Mouse (Mus musculus) CH12.LX (cell line): ENCODE data around the gene Lnx1. TPM values are rescaled to one million over a fixed set of nuclear protein-coding genes. Genes with fewer than 3 reads are reported as not detected.

Source experiments
- DNase-seq: peaks from one replicate; pipeline ENCODE4 v3.0.0-alpha.2; 2013; ENCODE audit errors: extremely low read depth
- H3K27ac ChIP-seq: 2 replicates; pipeline ENCODE4 v1.5.1; 2012; ENCODE audit warnings: low read depth, mild to moderate bottlenecking, control low read depth, moderate library complexity; ENCODE audit not compliant: insufficient read depth
- H3K27me3 ChIP-seq: replicated peaks from 2 replicates; pipeline ENCODE3; 2012; ENCODE audit warnings: inconsistent platforms
- H3K36me3 ChIP-seq, 2 experiments: replicated peaks in 1 of 2; 2 replicates each; pipeline versions ENCODE3 to v1.6.1; 2012; ENCODE audit warnings: inconsistent platforms in 1 of 2, low read length in 1 of 2, mild to moderate bottlenecking in 1 of 2, mixed read lengths in 1 of 2, moderate library complexity in 1 of 2; ENCODE audit not compliant: control insufficient read depth in 1 of 2, insufficient read depth in 1 of 2
- H3K4me1 ChIP-seq, 2 experiments: 2 replicates each; pipeline ENCODE4 v1.6.1; 2012; ENCODE audit warnings: inconsistent platforms in 1 of 2, moderate library complexity in 1 of 2; ENCODE audit not compliant: insufficient read depth in 2 of 2, control insufficient read depth in 1 of 2
- H3K4me2 ChIP-seq: 2 replicates; pipeline ENCODE4 v1.6.1; 2012; ENCODE audit warnings: low read depth, mild to moderate bottlenecking, control low read depth; ENCODE audit not compliant: poor library complexity, insufficient read depth, severe bottlenecking
- H3K4me3 ChIP-seq, 3 experiments: fragments of 150-350 bp in 1 of 3; sonication (generic) in 1 of 3; replicated peaks in 1 of 3; 2 replicates each; pipeline versions ENCODE3 to v1.5.1; 2011 to 2012; ENCODE audit warnings: low read depth in 2 of 3, low read length in 2 of 3, mild to moderate bottlenecking in 2 of 3, moderate library complexity in 2 of 3, control low read depth in 1 of 3, improper control_type of control experiment in 1 of 3, inconsistent platforms in 1 of 3, mixed read lengths in 1 of 3; ENCODE audit not compliant: poor library complexity in 1 of 3
- H3K79me2 ChIP-seq: replicated peaks from 2 replicates; pipeline ENCODE4 v1.6.1; 2012; ENCODE audit warnings: mild to moderate bottlenecking, moderate library complexity; ENCODE audit not compliant: control insufficient read depth, poor library complexity, insufficient read depth, severe bottlenecking; ENCODE audit errors: extremely low read depth
- H3K9ac ChIP-seq: 2 replicates; pipeline ENCODE4 v1.6.1; 2012; ENCODE audit warnings: low read depth, mild to moderate bottlenecking, control low read depth, moderate library complexity; ENCODE audit not compliant: insufficient read depth
- H3K9me3 ChIP-seq: replicated peaks from 2 replicates; pipeline ENCODE3; 2012; ENCODE audit warnings: low read length, inconsistent platforms, mixed read lengths
- BHLHE40 ChIP-seq: IDR thresholded peaks from 2 replicates; pipeline ENCODE4 v1.6.1; 2011; ENCODE audit warnings: mild to moderate bottlenecking, low read depth, low read length, improper control_type of control experiment
- CHD1 ChIP-seq: IDR thresholded peaks from 2 replicates; pipeline ENCODE4 v1.6.1; 2012; ENCODE audit warnings: low read depth, low read length, improper control_type of control experiment, inconsistent platforms
- CTCF ChIP-seq, 2 experiments: IDR thresholded peaks in 1 of 2; conservative IDR thresholded peaks in 1 of 2; 2 replicates each; pipeline ENCODE4 v1.5.1; 2011 to 2012; ENCODE audit warnings: low read depth in 2 of 2, low read length in 2 of 2, improper control_type of control experiment in 1 of 2, inconsistent platforms in 1 of 2, mild to moderate bottlenecking in 1 of 2, moderate library complexity in 1 of 2
- E2F4 ChIP-seq: IDR thresholded peaks from 2 replicates; pipeline ENCODE4 v1.6.1; 2011; ENCODE audit warnings: low read depth, low read length, improper control_type of control experiment; ENCODE audit not compliant: insufficient replicate concordance
- EP300 ChIP-seq: IDR thresholded peaks from 2 replicates; pipeline ENCODE4 v1.6.1; 2011; ENCODE audit warnings: low read length, improper control_type of control experiment
- GABPA ChIP-seq: IDR thresholded peaks from 2 replicates; pipeline ENCODE4 v1.6.1; 2012; ENCODE audit warnings: low read depth, low read length, improper control_type of control experiment, inconsistent platforms; ENCODE audit not compliant: insufficient replicate concordance
- HCFC1 ChIP-seq: IDR thresholded peaks from 2 replicates; pipeline ENCODE4 v1.6.1; 2012; ENCODE audit warnings: low read depth, mild to moderate bottlenecking, inconsistent platforms, low read length, improper control_type of control experiment
- IRF4 ChIP-seq: IDR thresholded peaks from 2 replicates; pipeline ENCODE4 v1.6.1; 2014; ENCODE audit warnings: low read depth, mild to moderate bottlenecking, inconsistent platforms, low read length, improper control_type of control experiment
- KAT2A ChIP-seq: IDR thresholded peaks from 2 replicates; pipeline ENCODE4 v1.6.1; 2012; ENCODE audit warnings: low read length, improper control_type of control experiment, inconsistent platforms; ENCODE audit not compliant: insufficient replicate concordance
- MAX ChIP-seq: IDR thresholded peaks from 2 replicates; pipeline ENCODE4 v1.6.1; 2011; ENCODE audit warnings: low read length, improper control_type of control experiment
- MAZ ChIP-seq: IDR thresholded peaks from 2 replicates; pipeline ENCODE4 v1.6.1; 2012; ENCODE audit warnings: low read depth, mild to moderate bottlenecking, inconsistent platforms, low read length, improper control_type of control experiment, moderate library complexity
- MEF2A ChIP-seq: IDR thresholded peaks from 2 replicates; pipeline ENCODE4 v1.6.1; 2014; ENCODE audit warnings: low read depth, mild to moderate bottlenecking, inconsistent platforms, low read length, improper control_type of control experiment, borderline replicate concordance
- MXI1 ChIP-seq: IDR thresholded peaks from 2 replicates; pipeline ENCODE4 v1.6.1; 2011; ENCODE audit warnings: mild to moderate bottlenecking, low read depth, low read length, improper control_type of control experiment
- NELFE ChIP-seq: IDR thresholded peaks from 2 replicates; pipeline ENCODE4 v1.6.1; 2011; ENCODE audit warnings: low read depth, low read length, improper control_type of control experiment
- NRF1 ChIP-seq: IDR thresholded peaks from 2 replicates; pipeline ENCODE4 v1.6.1; 2014; ENCODE audit warnings: low read depth, mild to moderate bottlenecking, inconsistent platforms, low read length, improper control_type of control experiment, moderate library complexity
- POLR2AphosphoS2 ChIP-seq: IDR thresholded peaks from 2 replicates; pipeline ENCODE4 v1.6.1; 2011; ENCODE audit warnings: low read depth, low read length, improper control_type of control experiment
- RAD21 ChIP-seq: IDR thresholded peaks from 2 replicates; pipeline ENCODE4 v1.6.1; 2011; ENCODE audit warnings: low read depth, mild to moderate bottlenecking, low read length, improper control_type of control experiment, moderate library complexity
- RCOR1 ChIP-seq: conservative IDR thresholded peaks from 2 replicates; pipeline ENCODE4 v1.6.1; 2012; ENCODE audit warnings: low read depth, mild to moderate bottlenecking, inconsistent platforms, low read length, improper control_type of control experiment
- SIN3A ChIP-seq: IDR thresholded peaks from 2 replicates; pipeline ENCODE4 v1.6.1; 2012; ENCODE audit warnings: low read length, improper control_type of control experiment, inconsistent platforms
- SMC3 ChIP-seq: IDR thresholded peaks from 2 replicates; pipeline ENCODE4 v1.6.1; 2011; ENCODE audit warnings: low read depth, low read length, improper control_type of control experiment
- USF1 ChIP-seq: IDR thresholded peaks from 2 replicates; pipeline ENCODE4 v1.6.1; 2014; ENCODE audit warnings: low read depth, mild to moderate bottlenecking, inconsistent platforms, low read length, improper control_type of control experiment
- USF2 ChIP-seq: conservative IDR thresholded peaks from 2 replicates; pipeline ENCODE4 v1.6.1; 2011; ENCODE audit warnings: low read depth, low read length, improper control_type of control experiment
- ZC3H11A ChIP-seq: IDR thresholded peaks from 2 replicates; pipeline ENCODE4 v1.6.1; 2012; ENCODE audit warnings: low read depth, mild to moderate bottlenecking, inconsistent platforms, low read length, improper control_type of control experiment
- ZKSCAN1 ChIP-seq: IDR thresholded peaks from 2 replicates; pipeline ENCODE4 v1.6.1; 2012; ENCODE audit warnings: low read depth, inconsistent platforms, low read length, improper control_type of control experiment, borderline replicate concordance
- ZNF384 ChIP-seq: IDR thresholded peaks from 2 replicates; pipeline ENCODE4 v1.6.1; 2012; ENCODE audit warnings: low read depth, low read length, improper control_type of control experiment, inconsistent platforms
- dilution Hi-C: fragments of 300-500 bp; cut with MboI; formaldehyde crosslinking; loops from 2 replicates; pipeline ENCODE4 v1.14.3; 2020; ENCODE audit warnings: low sequenced_read_pairs; ENCODE audit not compliant: extremely low pct_unique_long_range_greater_than_20kb, extremely low pct_ligation_motif_present
- in situ Hi-C: fragments of 300-500 bp; cut with MboI; formaldehyde crosslinking; loops from 3 replicates; pipeline ENCODE4 v1.14.3; 2019; ENCODE audit warnings: low sequenced_read_pairs, low pct_ligation_motif_present, low pct_unique_long_range_greater_than_20kb, mixed read lengths
- polyA plus RNA-seq: library from polyadenylated mRNA; unstranded; fragments of >175 nt; gene quantifications from 2 replicates; pipeline ENCODE4 v1.2.1, GENCODE M21; 2012; ENCODE audit warnings: low read depth; ENCODE audit not compliant: insufficient read length
- total RNA-seq, 2 experiments: library from RNA; depleted of rRNA; stranded (reverse); fragments of 300-350 nt in 1 of 2; fragments of >200 nt in 1 of 2; gene quantifications; 2 replicates each; pipeline ENCODE4 v1.2.3; 2012 to 2014

Gene Lnx1
- total and polyA plus RNA-seq, 3 experiments, result 0.08 to 0.26 (median 0.16) TPM

DNA sequence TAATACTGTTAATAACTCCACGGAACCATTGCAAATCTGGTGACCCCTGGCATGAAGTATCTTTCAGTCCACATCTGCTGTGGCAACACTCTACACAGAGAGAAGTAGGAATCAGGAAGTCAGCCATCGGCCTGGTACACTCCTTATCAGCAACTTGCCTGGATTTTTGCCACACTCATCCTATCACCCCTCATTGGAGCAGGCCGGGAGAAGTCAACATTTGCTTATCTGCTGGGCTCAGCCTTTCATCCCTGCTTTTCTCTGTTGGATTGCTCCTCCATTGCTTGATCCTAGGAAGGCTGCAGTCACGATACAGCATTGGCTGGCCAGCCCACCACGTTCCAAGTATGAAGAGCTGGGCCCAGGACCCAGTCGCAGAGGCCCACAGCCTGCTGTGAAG lies 26.9 kb upstream of the Lnx1 start:
- H3K9me3 ChIP-seq, result peaks cover 2% of the 10 kb centered on the region
- no peak overlapping the region for H3K9ac ChIP-seq
- in situ Hi-C loops (no loop called here), dilution Hi-C loops (no loop called here)
- no peaks in the 10 kb centered on the region for H3K79me2 ChIP-seq
- no peaks in the 10 kb centered on the region for H3K27me3 ChIP-seq
- H3K4me1 ChIP-seq, result no peaks in the 10 kb centered on the region
- no peak for TF ChIP-seq KAT2A
- no peak for TF ChIP-seq BHLHE40
- TF ChIP-seq MAZ, result no peak
- no peak for TF ChIP-seq ZC3H11A
- TF ChIP-seq POLR2AphosphoS2, result no peak
- DNase-seq, result no peak
- H3K36me3 ChIP-seq, result no peaks in the 10 kb centered on the region
- H3K4me3 ChIP-seq, result no peak overlapping the region
- H3K27ac ChIP-seq, result no peak overlapping the region
- no peak overlapping the region for H3K4me2 ChIP-seq

DNA sequence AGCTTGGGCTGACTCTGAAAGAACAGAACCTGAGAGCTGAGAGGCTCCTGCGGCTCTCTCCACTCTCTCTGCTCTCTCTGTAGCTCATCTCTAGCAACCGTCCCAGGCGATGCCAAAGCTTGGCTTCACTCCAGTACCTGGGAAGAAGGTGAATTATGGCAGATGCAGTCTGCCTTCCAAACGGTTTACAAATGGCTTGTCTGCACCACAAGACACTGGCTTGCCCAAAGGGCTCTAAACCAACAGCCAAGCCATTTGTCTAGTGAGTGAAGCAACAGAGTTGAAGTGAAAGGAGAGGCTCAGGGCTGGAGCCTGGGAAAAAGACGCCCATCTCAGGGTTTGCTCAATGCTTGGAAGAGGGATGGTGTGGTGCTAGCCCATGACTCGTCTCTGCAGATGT lies 25.5 kb upstream of the Lnx1 start:
- in situ Hi-C loops, result no loop called here

GRCm38 (mm10) chr5:74727319-74727718 lies 24.6 kb upstream of the Lnx1 start:
- Histone ChIP-seq H3K4me1 (no peaks in the 10 kb centered on the region), H3K27ac (no peak overlapping the region), H3K4me2 (no peak overlapping the region), H3K9ac (no peak overlapping the region), H3K79me2 (no peaks in the 10 kb centered on the region), H3K27me3 (no peaks in the 10 kb centered on the region), H3K36me3 (no peaks in the 10 kb centered on the region), H3K9me3 (peaks cover 3% of the 10 kb centered on the region), H3K4me3 (no peak overlapping the region)
- in situ Hi-C loops (no loop called here), dilution Hi-C loops (no loop called here)
- DNase-seq, result no peak
- TF ChIP-seq SMC3 (no peak), E2F4 (no peak), KAT2A (no peak), EP300 (no peak), MXI1 (no peak), HCFC1 (no peak), SIN3A (no peak), ZC3H11A (no peak), USF1 (no peak), ZNF384 (no peak), BHLHE40 (no peak), NRF1 (no peak)

More for the DNA sequence above, 25.5 kb upstream of the Lnx1 start:
- Histone ChIP-seq H3K79me2 (no peaks in the 10 kb centered on the region), H3K9me3 (peaks cover 3% of the 10 kb centered on the region), H3K9ac (no peak overlapping the region), H3K4me2 (no peak overlapping the region), H3K36me3 (no peaks in the 10 kb centered on the region), H3K4me3 (no peak overlapping the region), H3K27me3 (no peaks in the 10 kb centered on the region), H3K4me1 (no peaks in the 10 kb centered on the region), H3K27ac (no peak overlapping the region)
- no peak for DNase-seq
- dilution Hi-C loops, result no loop called here
- no peak for TF ChIP-seq CTCF (conservative IDR thresholded peaks at IDR 0.05 in 1 of 2, IDR thresholded peaks at IDR 0.05 in 1 of 2; ENCODE audit: low read depth in 2 of 2, low read length in 2 of 2)
- no peak for TF ChIP-seq MEF2A
- TF ChIP-seq BHLHE40, result no peak
- TF ChIP-seq MAX, result no peak
- no peak for TF ChIP-seq ZNF384
- no peak for TF ChIP-seq CHD1
- no peak for TF ChIP-seq USF1
- no peak for TF ChIP-seq IRF4
- no peak for TF ChIP-seq GABPA
- TF ChIP-seq EP300, result no peak
- no peak for TF ChIP-seq USF2
- no peak for TF ChIP-seq ZKSCAN1
- no peak for TF ChIP-seq NELFE
- no peak for TF ChIP-seq KAT2A
- no peak for TF ChIP-seq RCOR1
- TF ChIP-seq RAD21, result no peak
- TF ChIP-seq, all 38 proteins: peak for 0
